Mouse (Mus musculus) gastrocnemius, adult 8-10 months (tissue): ENCODE measurements around the gene Dst. TPM values are rescaled to one million over a fixed set of nuclear protein-coding genes. Genes with fewer than 3 reads are reported as not detected.
A peak's percentile ranks its signal among the peaks of the same experiment; 100 is the strongest.

Source experiments
- DNase-seq, 2 experiments: peaks; one replicate each; pipeline ENCODE4 v3.0.0; 2022; ENCODE audit warnings: low spot score in 2 of 2
- total RNA-seq, 4 experiments: library from RNA; stranded (reverse); gene quantifications; 2 replicates each; pipeline ENCODE4 v1.2.4; 2022

Dst gene
- total RNA-seq = 100 to 1,000 TPM; 270 to 449 (median 334) TPM

- DNase-seq = no peak
Measured at GRCm38 (mm10) chr1:33908191-33908962, at the start of gene Dst. Gene Dst, plus strand, starts transcription at chr1:33908225.

DNA sequence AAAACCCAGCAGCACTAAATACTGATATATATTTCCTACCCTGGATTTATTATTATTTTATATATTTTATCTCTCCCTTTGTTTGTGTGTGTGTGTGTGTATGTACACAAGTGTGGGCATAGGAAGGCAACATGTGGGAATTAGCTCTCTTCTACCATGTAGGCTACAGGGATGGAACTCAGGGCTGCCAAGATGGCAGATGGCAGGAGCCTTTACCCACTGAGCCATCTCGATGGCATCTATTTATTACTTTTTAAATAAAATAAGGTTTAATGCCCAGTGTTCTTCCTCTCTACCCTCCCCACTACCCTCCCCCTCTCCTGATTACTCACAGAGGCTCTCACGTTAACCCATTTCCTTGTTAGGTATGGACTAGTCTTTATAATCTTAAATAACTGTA is 39.0 kb upstream of the Dst start:
- DNase-seq = no peak

- no peak for DNase-seq
Measured at GRCm38 (mm10) chr1:33869437-33869836, 38.6 kb upstream of the Dst start.

DNA sequence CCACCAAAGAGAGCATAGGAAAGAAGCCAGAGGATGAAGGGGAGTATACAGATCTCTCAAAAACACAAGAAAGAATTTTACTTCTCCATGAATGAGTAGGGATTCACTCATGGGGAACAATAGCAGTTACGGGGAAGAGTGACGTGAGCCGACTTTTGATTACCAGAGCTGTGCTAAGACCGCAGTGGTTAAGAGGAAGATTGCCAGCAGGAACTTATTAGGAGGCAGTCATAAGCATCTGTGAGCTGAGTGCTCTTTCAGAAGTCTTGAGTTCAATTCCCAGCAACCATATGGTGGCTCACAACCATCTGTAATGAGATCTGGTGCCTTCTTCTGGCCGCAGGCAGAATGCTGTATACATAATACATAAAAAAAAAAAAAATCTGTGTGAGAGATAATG is 34.5 kb upstream of the Dst start:
- DNase-seq = no peak

DNA sequence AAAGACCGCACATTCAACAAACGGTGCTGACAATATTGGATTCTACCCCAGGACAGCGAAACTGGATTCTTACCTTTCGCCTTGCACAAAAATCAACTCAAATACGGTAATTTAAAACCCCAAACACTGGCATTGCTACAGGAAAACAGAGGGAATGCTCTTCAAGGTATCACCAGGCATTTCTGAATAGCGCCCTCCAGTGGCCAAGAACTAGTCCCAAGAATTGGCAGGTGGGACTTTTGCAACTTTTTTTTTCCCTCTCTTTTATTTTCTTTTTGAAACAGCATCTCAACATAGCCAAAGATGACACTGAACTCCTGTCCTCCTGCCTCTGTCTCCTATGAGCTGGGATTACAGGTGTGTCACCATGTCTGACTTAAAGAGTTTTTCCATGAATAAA is 32.3 kb upstream of the Dst start:
- no peak for DNase-seq

- no peak for DNase-seq
Measured at GRCm38 (mm10) chr1:33876416-33876815, 31.6 kb upstream of the Dst start.

GRCm38 (mm10) chr1:33878170-33878569 is 29.9 kb upstream of the Dst start:
- no peak for DNase-seq

DNA sequence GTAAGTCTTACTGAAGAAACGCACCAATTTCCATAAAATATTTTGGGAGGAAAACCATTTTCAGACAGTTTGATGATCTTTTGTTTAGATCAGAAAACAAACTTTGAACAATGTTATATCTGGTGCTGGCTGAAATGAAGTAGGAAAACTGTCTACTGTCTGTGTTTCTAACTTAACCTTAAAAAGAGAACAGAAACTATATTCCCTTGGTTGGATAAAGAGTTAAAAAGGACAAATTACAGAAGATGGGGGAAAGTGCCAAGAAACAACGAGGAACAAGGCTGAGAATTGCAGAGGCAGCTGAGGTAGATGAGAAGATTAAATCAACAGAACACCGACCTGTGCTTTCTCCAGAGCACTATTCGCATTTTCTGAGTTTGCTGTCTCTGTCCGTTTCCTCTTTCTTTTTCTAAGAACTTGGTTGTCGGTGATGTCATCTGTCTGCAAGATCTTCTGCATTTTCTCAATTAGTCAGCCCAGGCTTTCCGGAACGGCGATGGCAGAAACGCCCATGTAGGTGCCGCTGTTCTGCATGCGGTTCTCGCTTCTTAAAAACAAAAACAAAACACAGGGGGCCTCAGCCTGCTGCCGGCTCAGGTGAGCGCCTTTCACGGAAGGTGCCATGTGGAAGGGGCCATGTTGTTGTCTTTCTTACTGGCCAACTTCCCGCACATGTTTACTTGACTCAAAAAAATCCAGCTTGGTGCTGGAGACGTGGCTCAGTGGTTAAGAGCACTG is 24.8 kb upstream of the Dst start:
- DNase-seq = no peak

GRCm38 (mm10) chr1:33892784-33893183 is 15.2 kb upstream of the Dst start:
- no peak for DNase-seq

GRCm38 (mm10) chr1:33896116-33896515 is 11.9 kb upstream of the Dst start:
- no peak for DNase-seq

GRCm38 (mm10) chr1:33896666-33897065 is 11.4 kb upstream of the Dst start:
- no peak for DNase-seq

GRCm38 (mm10) chr1:33897426-33897825 is 10.6 kb upstream of the Dst start:
- no peak for DNase-seq

- no peak for DNase-seq
Measured at GRCm38 (mm10) chr1:33898373-33898772, 9.7 kb upstream of the Dst start.

DNA sequence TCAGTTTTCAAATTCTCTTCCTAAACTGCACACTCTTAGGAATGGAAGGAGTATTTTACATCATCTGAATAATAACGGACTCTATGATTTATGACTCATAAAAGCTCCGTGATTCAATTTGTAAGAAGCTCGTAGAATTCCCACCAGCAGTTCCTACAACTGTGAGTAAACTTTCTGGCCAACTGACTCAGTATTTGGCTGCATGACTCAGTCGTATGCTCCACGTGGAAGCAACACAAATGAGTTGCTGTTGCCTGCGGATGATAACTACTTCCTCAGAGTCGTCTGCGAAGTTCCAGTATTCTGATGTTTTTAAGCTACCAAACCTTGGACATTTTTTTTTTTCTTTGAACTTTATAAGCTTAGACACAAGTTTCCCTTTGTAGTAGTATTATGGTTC is 7.8 kb upstream of the Dst start:
- no peak for DNase-seq

DNA sequence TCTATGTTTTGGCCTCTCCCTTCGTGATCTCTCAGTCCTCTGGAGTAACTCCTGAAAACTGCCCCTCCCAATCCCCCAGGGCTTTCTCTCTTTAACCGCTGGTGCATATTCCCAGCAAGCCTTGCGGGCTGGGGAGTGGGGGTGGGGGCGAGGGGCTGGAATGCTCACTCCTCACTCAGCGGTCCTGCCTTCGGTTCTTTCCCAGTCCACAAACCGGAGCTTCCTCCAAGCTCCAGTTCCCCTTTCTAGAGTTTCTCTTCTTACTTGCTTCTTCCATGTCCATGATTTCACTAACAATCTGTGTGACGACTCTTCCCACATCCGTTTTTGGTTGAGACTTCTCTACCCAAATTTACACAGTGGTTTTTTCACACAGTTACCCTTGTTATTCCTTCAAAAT is 4.4 kb upstream of the Dst start:
- no peak for DNase-seq

DNA sequence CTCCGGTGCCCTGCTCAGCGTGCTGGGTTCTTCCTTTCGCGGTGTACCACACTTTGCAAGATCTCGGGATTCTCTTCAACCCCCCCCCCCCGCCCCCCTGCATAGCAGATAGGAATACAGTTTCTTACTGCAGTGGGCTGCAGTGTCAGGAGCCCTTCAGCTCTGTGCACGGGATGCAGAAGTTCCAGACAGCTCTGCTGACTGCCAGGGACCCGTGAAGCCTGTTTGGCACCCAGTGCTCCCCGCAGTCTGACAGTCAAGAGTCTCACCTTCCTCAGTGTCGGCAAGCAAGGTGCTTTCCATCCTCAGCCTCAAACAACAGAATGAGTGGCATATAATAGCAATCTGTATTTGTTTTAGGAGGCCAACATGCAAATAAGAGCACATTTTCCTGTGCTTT is 1.8 kb upstream of the Dst start:
- DNase-seq = no peak

DNA sequence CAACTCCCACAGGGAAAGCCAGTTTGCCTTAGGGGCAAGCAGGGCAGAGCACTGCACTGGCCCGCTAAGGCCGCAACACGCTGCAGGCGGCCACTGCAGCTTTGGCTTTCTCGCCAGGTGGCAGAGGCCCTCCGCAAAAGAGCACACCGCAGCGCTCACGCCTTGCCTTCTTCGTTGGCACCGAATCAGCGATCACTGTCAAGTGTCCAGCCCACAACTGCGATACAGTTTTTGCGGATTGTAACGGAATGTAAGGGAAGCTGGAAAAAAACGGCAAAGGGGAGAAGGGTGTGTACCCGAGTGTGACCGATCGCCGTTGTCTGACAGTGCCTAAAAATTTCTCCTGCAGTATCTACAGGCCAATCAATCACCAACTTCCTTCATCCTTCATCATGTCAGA is 1.1 kb upstream of the Dst start:
- DNase-seq = no peak

GRCm38 (mm10) chr1:33907421-33908190 is 419 bp upstream of the Dst start, which contains the start of gene Bend6:
Gene Bend6, minus strand, starts transcription at chr1:33907816.
- peak; percentile 33 to 44 for DNase-seq

GRCm38 (mm10) chr1:33911589-33911988 is 3.6 kb downstream of the Dst start:
- no peak for DNase-seq

GRCm38 (mm10) chr1:33916554-33916953 is 8.5 kb downstream of the Dst start:
- no peak for DNase-seq

GRCm38 (mm10) chr1:33922975-33923374 is 14.9 kb downstream of the Dst start:
- DNase-seq = no peak

GRCm38 (mm10) chr1:33925283-33925682 is 17.3 kb downstream of the Dst start:
- no peak for DNase-seq
